Mouse (Mus musculus): ENCODE measurements around the gene Olfr378. TPM values are rescaled to one million over a fixed set of nuclear protein-coding genes. Genes with fewer than 3 reads are reported as not detected.

Gene Olfr378
- polyA plus RNA-seq (2016; fragmentation: Nextera tagmentation; extraction: Ambion mirVana) = not detected in 2 replicates

- no peak within 1 kb of the TSS for H3K4me3 ChIP-seq (replicated peaks)
- no peaks in the 10 kb centered on the region for H3K4me1 ChIP-seq (replicated peaks)
- no peak within 1 kb of the TSS for H3K9ac ChIP-seq (replicated peaks)
- ATAC-seq (ENCODE audit: insufficient number of reproducible peaks, insufficient read depth, low FRiP score, low TSS enrichment, low read depth) = no peak
- H3K36me3 ChIP-seq = no peaks in the 10 kb centered on the region
- H3K4me2 ChIP-seq = no peak within 1 kb of the TSS
- peaks cover 11% of the 10 kb centered on the region; the same call in 1 of the 2 replicates for H3K9me3 ChIP-seq
- 86% methylated on average over 1 of the region's 1 CpGs for WGBS
- H3K27ac ChIP-seq = no peak within 1 kb of the TSS
- H3K27me3 ChIP-seq = no peaks in the 10 kb centered on the region
Measured at GRCm38 (mm10) chr11:73428377-73428776, at the start of gene Olfr378. Gene Olfr378, minus strand, starts transcription at chr11:73428477.

GRCm38 (mm10) chr11:73457408-73457807 lies 29.1 kb upstream of the Olfr378 start, which contains the start of gene Olfr380:
Gene Olfr380, minus strand, starts transcription at chr11:73457508.
- Histone ChIP-seq H3K27me3 (no peaks in the 10 kb centered on the region), H3K9me3 (peaks cover 5% of the 10 kb centered on the region), H3K9ac (replicated peaks) (no peak within 1 kb of the TSS), H3K36me3 (no peaks in the 10 kb centered on the region), H3K4me2 (no peak within 1 kb of the TSS), H3K4me3 (replicated peaks) (no peak within 1 kb of the TSS), H3K4me1 (replicated peaks) (no peaks in the 10 kb centered on the region), H3K27ac (no peak within 1 kb of the TSS)
- ATAC-seq (ENCODE audit: insufficient number of reproducible peaks, insufficient read depth, low FRiP score, low TSS enrichment, low read depth) = no peak
- WGBS = 75% methylated on average over 1 of the region's 1 CpGs

- Histone ChIP-seq H3K27me3 (no peaks in the 10 kb centered on the region), H3K9ac (replicated peaks) (no peak within 1 kb of the TSS), H3K27ac (no peak within 1 kb of the TSS), H3K9me3 (peaks cover 5% of the 10 kb centered on the region; the same call in 1 of the 2 replicates), H3K4me1 (replicated peaks) (no peaks in the 10 kb centered on the region), H3K4me3 (replicated peaks) (no peak within 1 kb of the TSS), H3K36me3 (no peaks in the 10 kb centered on the region), H3K4me2 (no peak within 1 kb of the TSS)
- ATAC-seq (ENCODE audit: insufficient number of reproducible peaks, insufficient read depth, low FRiP score, low TSS enrichment, low read depth) = no peak
Measured at GRCm38 (mm10) chr11:73399514-73399913, 28.8 kb downstream of the Olfr378 start, which contains the start of gene Olfr1. Gene Olfr1, minus strand, starts transcription at chr11:73399614.

GRCm38 (mm10) chr11:73395374-73395773 lies 32.9 kb downstream of the Olfr378 start:
- H3K36me3 ChIP-seq = no peaks in the 10 kb centered on the region
- no peak overlapping the region for H3K4me3 ChIP-seq (replicated peaks)
- no peak overlapping the region for H3K9ac ChIP-seq (replicated peaks)
- no peaks in the 10 kb centered on the region for H3K4me1 ChIP-seq (replicated peaks)
- H3K9me3 ChIP-seq = 0 out of 2 replicates have a peak, but pooled peaks cover 5% of the 10 kb centered on the region
- H3K27me3 ChIP-seq = no peaks in the 10 kb centered on the region
- 65% methylated on average over 4 of the region's 4 CpGs for WGBS
- no peak overlapping the region for H3K4me2 ChIP-seq
- no peak for ATAC-seq (ENCODE audit: insufficient number of reproducible peaks, insufficient read depth, low FRiP score, low TSS enrichment, low read depth)
- H3K27ac ChIP-seq = no peak overlapping the region

Other genes starting within 250 kb of the Olfr378 start
- 23.4 and 24.9 TPM in 2 replicates for gene Ctns, start 229.4 kb downstream of the Olfr378 start, polyA plus RNA-seq (2016; fragmentation: Nextera tagmentation; extraction: Ambion mirVana)
- 1.6 and 2.3 TPM in 2 replicates for gene Shpk, start 229.0 kb downstream of the Olfr378 start, polyA plus RNA-seq (2016; fragmentation: Nextera tagmentation; extraction: Ambion mirVana)
- gene Trpv1, start 194.2 kb downstream of the Olfr378 start, polyA plus RNA-seq (2016; fragmentation: Nextera tagmentation; extraction: Ambion mirVana) = 0.08 TPM in 1 of 2 replicates, not detected in the other
- 0.05 and 0.11 TPM in 2 replicates for gene Trpv3, start 161.1 kb downstream of the Olfr378 start, polyA plus RNA-seq (2016; fragmentation: Nextera tagmentation; extraction: Ambion mirVana)
- 0.44 and 0.53 TPM in 2 replicates for gene Aspa, start 98.9 kb downstream of the Olfr378 start, polyA plus RNA-seq (2016; fragmentation: Nextera tagmentation; extraction: Ambion mirVana)
- gene Gm49340, start 98.7 kb downstream of the Olfr378 start, polyA plus RNA-seq (2016; fragmentation: Nextera tagmentation; extraction: Ambion mirVana) = not detected in 2 replicates
- not detected in 2 replicates for gene Spata22, start 98.7 kb downstream of the Olfr378 start, polyA plus RNA-seq (2016; fragmentation: Nextera tagmentation; extraction: Ambion mirVana)
- not detected in 2 replicates for gene Olfr20, start 77.7 kb downstream of the Olfr378 start, polyA plus RNA-seq (2016; fragmentation: Nextera tagmentation; extraction: Ambion mirVana)
- not detected in 2 replicates for gene Olfr376, start 57.2 kb downstream of the Olfr378 start, polyA plus RNA-seq (2016; fragmentation: Nextera tagmentation; extraction: Ambion mirVana)
- not detected in 2 replicates for gene Olfr1, start 28.9 kb downstream of the Olfr378 start, polyA plus RNA-seq (2016; fragmentation: Nextera tagmentation; extraction: Ambion mirVana)
- not detected in 2 replicates for gene Olfr380, start 29.0 kb upstream of the Olfr378 start, polyA plus RNA-seq (2016; fragmentation: Nextera tagmentation; extraction: Ambion mirVana)
- not detected in 2 replicates for gene Olfr381, start 63.1 kb upstream of the Olfr378 start, polyA plus RNA-seq (2016; fragmentation: Nextera tagmentation; extraction: Ambion mirVana)
- not detected in 2 replicates for gene Olfr382, start 88.7 kb upstream of the Olfr378 start, polyA plus RNA-seq (2016; fragmentation: Nextera tagmentation; extraction: Ambion mirVana)
- not detected in 2 replicates for gene Olfr385, start 164.5 kb upstream of the Olfr378 start, polyA plus RNA-seq (2016; fragmentation: Nextera tagmentation; extraction: Ambion mirVana)
- not detected in 2 replicates for gene Olfr384, start 170.1 kb upstream of the Olfr378 start, polyA plus RNA-seq (2016; fragmentation: Nextera tagmentation; extraction: Ambion mirVana)

Measured in limb, embryonic 12.5 days (tissue).